Mouse (Mus musculus) midbrain, embryonic 16.5 days (tissue): ENCODE measurements at regions not wholly inside any gene's neighbourhood (a gene's known extent, or its start where the extent isn't known, plus 50 kb on each side); places are given as distances from the start of the nearest gene placed in this dataset.

Experiments used
- ATAC-seq: fragments of 200-750 bp; cut with Nextera tagmentation; 2 replicates; pipeline ENCODE4 v1.8.0; 2017; ENCODE audit warnings: moderate TSS enrichment
- H3K27ac ChIP-seq: fragments of 300-500 bp; sonication (generic); 2 replicates; pipeline ENCODE4 v1.5.1; 2014; ENCODE audit warnings: mild to moderate bottlenecking, low read length, mixed read lengths
- H3K27me3 ChIP-seq: fragments of 300-500 bp; sonication (generic); 2 replicates; pipeline ENCODE4 v1.6.1; 2014; ENCODE audit warnings: low read depth, low read length, mixed read lengths; ENCODE audit not compliant: control insufficient read depth, insufficient read depth
- H3K36me3 ChIP-seq: fragments of 300-500 bp; sonication (generic); 2 replicates; pipeline ENCODE4 v1.6.1; 2014; ENCODE audit warnings: mild to moderate bottlenecking, low read length, moderate library complexity, mixed read lengths; ENCODE audit not compliant: control insufficient read depth, insufficient read depth
- H3K4me1 ChIP-seq: fragments of 300-500 bp; sonication (generic); 2 replicates; pipeline ENCODE4 v1.6.1; 2014; ENCODE audit warnings: mild to moderate bottlenecking, low read length, mixed read lengths; ENCODE audit not compliant: control insufficient read depth, insufficient read depth
- H3K4me2 ChIP-seq: fragments of 300-500 bp; sonication (generic); 2 replicates; pipeline ENCODE4 v1.6.1; 2014; ENCODE audit warnings: mild to moderate bottlenecking, low read length, mixed read lengths
- H3K4me3 ChIP-seq: fragments of 300-500 bp; sonication (generic); 2 replicates; pipeline ENCODE4 v1.5.1; 2014; ENCODE audit warnings: low read depth, mild to moderate bottlenecking, low read length, moderate library complexity, mixed read lengths
- H3K9ac ChIP-seq: fragments of 300-500 bp; sonication (generic); 2 replicates; pipeline ENCODE4 v1.6.1; 2014; ENCODE audit warnings: low read depth, low read length, mixed read lengths
- H3K9me3 ChIP-seq: fragments of 300-500 bp; sonication (generic); replicated peaks from 2 replicates; pipeline ENCODE4 v1.6.1; 2014; ENCODE audit warnings: mild to moderate bottlenecking, low read length, mixed read lengths; ENCODE audit not compliant: control insufficient read depth, poor library complexity, severe bottlenecking
- WGBS: fragments of 180-500 bp; shearing (Covaris S2); extraction: QIAGEN DNeasy Blood & Tissue Kit; methylation state at CpG from one replicate; pipeline ENCODE4 v1.1.7; 2014; 5-methylcytosine and 5-hydroxymethylcytosine counted together

DNA sequence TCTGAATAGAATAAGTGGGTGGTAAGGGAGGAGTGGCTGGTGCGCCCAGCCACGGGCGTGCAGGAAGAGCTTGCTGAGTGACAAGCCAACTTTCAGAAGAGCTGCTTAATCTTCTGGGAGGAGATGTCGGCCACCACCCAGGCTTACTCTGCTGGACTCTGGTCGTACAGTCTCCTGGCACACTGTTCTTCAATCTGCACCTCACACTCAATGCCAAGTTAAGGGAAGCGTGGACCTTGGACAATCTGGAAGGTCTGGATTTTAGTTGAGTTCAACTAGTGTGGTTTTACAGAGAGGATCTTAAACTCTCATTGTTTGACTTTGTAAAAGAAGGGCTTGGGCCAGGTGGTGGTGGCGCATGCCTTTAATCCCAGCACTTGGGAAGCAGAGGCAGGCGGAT lies 138.1 kb upstream of the Stmnd1 start:
- 67% methylated on average over 8 of the region's 8 CpGs for WGBS
- no peak overlapping the region for H3K4me2 ChIP-seq

GRCm38 (mm10) chr13:46129236-46129855 lies 144.2 kb upstream of the Stmnd1 start:
- no peak overlapping the region for H3K9ac ChIP-seq
- no peaks in the 10 kb centered on the region for H3K36me3 ChIP-seq
- no peaks in the 10 kb centered on the region for H3K9me3 ChIP-seq
- H3K4me2 ChIP-seq, result no peak overlapping the region
- ATAC-seq, result no peak
- H3K27me3 ChIP-seq, result no peaks in the 10 kb centered on the region
- WGBS, result 93% methylated on average over 9 of the region's 9 CpGs
- no peaks in the 10 kb centered on the region for H3K4me1 ChIP-seq
- no peak overlapping the region for H3K27ac ChIP-seq
- H3K4me3 ChIP-seq, result no peak overlapping the region

More for the DNA sequence above, 138.1 kb upstream of the Stmnd1 start:
- no peak overlapping the region for H3K4me3 ChIP-seq
- no peaks in the 10 kb centered on the region for H3K4me1 ChIP-seq
- no peaks in the 10 kb centered on the region for H3K9me3 ChIP-seq
- H3K27me3 ChIP-seq, result no peaks in the 10 kb centered on the region
- no peak overlapping the region for H3K27ac ChIP-seq
- H3K36me3 ChIP-seq, result no peaks in the 10 kb centered on the region
- no peak for ATAC-seq
- H3K9ac ChIP-seq, result no peak overlapping the region

DNA sequence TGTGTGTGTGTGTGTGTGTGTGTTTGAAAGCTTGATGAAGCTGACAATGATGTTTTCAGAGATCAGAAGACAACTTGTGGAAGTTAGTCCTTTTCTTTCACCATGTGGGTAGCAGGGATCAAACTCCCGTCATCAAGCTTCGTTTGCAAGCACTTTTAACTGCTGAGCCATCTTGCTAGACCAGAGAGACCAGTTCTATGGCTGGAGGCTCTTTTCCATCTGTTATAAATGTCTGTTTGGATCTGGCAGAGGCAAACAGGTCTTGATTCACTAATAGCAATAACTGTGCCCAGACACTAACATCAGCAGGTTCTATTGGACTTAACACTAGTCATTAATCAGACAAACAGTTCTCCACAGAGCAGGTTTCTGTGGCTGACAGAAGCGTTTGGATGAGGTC lies 150.1 kb upstream of the Stmnd1 start:
- Histone ChIP-seq H3K36me3 (no peaks in the 10 kb centered on the region), H3K9me3 (no peaks in the 10 kb centered on the region), H3K9ac (no peak overlapping the region), H3K4me3 (no peak overlapping the region), H3K4me1 (no peaks in the 10 kb centered on the region), H3K27me3 (no peaks in the 10 kb centered on the region), H3K4me2 (no peak overlapping the region), H3K27ac (no peak overlapping the region)
- ATAC-seq, result no peak
- 84% methylated on average over 3 of the region's 3 CpGs for WGBS

GRCm38 (mm10) chr13:46116576-46116975 lies 151.8 kb upstream of the Atxn1 start:
- Histone ChIP-seq H3K4me3 (no peak overlapping the region), H3K36me3 (no peaks in the 10 kb centered on the region), H3K27me3 (no peaks in the 10 kb centered on the region), H3K4me2 (no peak overlapping the region), H3K27ac (no peak overlapping the region), H3K9me3 (no peaks in the 10 kb centered on the region), H3K9ac (no peak overlapping the region), H3K4me1 (no peaks in the 10 kb centered on the region)
- WGBS, result 92% methylated on average over 4 of the region's 4 CpGs
- ATAC-seq, result no peak

GRCm38 (mm10) chr13:46104971-46105370 lies 140.2 kb upstream of the Atxn1 start:
- H3K4me2 ChIP-seq, result no peak overlapping the region
- H3K36me3 ChIP-seq, result no peaks in the 10 kb centered on the region
- WGBS, result 33% methylated on average over 6 of the region's 6 CpGs
- no peak overlapping the region for H3K4me3 ChIP-seq
- no peak overlapping the region for H3K9ac ChIP-seq
- H3K4me1 ChIP-seq, result no peaks in the 10 kb centered on the region
- no peaks in the 10 kb centered on the region for H3K27me3 ChIP-seq
- no peak overlapping the region for H3K27ac ChIP-seq
- ATAC-seq, result no peak
- no peaks in the 10 kb centered on the region for H3K9me3 ChIP-seq

GRCm38 (mm10) chr13:46098621-46099020 lies 133.8 kb upstream of the Atxn1 start:
- H3K4me2 ChIP-seq, result no peak overlapping the region
- WGBS, result 82% methylated on average over 7 of the region's 7 CpGs
- H3K9ac ChIP-seq, result no peak overlapping the region
- no peaks in the 10 kb centered on the region for H3K36me3 ChIP-seq
- no peak overlapping the region for H3K27ac ChIP-seq
- H3K4me1 ChIP-seq, result no peaks in the 10 kb centered on the region; the same call in 1 of the 2 replicates
- no peak overlapping the region for H3K4me3 ChIP-seq
- H3K9me3 ChIP-seq, result no peaks in the 10 kb centered on the region
- ATAC-seq, result no peak
- H3K27me3 ChIP-seq, result no peaks in the 10 kb centered on the region

DNA sequence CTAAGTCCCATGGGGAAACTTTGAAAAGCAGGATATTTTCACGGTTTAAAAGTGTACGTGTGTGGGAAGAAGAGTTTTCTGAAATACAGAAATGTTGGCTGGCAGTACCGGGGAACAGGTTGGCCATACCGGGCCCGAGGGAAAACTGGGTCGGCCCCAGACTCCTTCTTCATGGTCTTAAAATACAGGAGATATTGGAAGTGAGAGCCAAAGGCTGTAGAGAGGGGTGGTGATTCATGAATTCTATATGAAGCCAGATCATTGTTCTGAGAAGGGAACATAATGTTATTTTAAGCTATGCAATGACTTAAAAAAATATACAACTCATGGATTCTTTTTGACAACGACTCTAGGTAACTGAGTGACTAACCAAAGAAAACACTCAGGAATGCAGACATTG lies 133.3 kb upstream of the Atxn1 start:
- Histone ChIP-seq H3K9ac (no peak overlapping the region), H3K27me3 (no peaks in the 10 kb centered on the region), H3K36me3 (no peaks in the 10 kb centered on the region), H3K9me3 (no peaks in the 10 kb centered on the region), H3K4me1 (no peaks in the 10 kb centered on the region; the same call in 1 of the 2 replicates), H3K27ac (no peak overlapping the region), H3K4me2 (no peak overlapping the region), H3K4me3 (no peak overlapping the region)
- ATAC-seq, result no peak
- 74% methylated on average over 7 of the region's 7 CpGs for WGBS

DNA sequence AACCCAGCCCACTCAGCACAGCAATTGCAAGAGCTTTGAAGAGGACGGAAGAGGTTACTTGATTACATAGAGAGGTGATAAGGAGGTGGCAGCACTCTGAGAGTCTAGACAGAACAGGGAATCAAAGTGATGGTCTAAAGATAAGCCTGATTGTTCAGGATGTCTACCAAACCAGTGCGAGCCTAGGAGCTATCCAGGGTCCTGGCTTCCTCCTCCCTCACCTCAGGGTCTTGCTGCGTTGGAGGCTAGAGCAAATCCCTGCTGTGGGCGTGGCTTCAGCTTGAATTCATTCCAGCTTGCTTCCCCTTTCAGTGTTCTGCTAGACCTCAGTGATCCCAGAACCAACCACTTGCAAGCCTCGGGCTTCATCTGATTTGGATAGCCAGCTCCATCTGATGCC lies 132.2 kb upstream of the Atxn1 start:
- no peak for ATAC-seq
- no peak overlapping the region for H3K4me2 ChIP-seq
- no peaks in the 10 kb centered on the region for H3K27me3 ChIP-seq
- no peaks in the 10 kb centered on the region for H3K9me3 ChIP-seq
- H3K9ac ChIP-seq, result no peak overlapping the region
- H3K27ac ChIP-seq, result no peak overlapping the region
- H3K4me3 ChIP-seq, result no peak overlapping the region
- no peaks in the 10 kb centered on the region; the same call in 1 of the 2 replicates for H3K4me1 ChIP-seq
- no peaks in the 10 kb centered on the region for H3K36me3 ChIP-seq
- 8% methylated on average over 5 of the region's 5 CpGs for WGBS

DNA sequence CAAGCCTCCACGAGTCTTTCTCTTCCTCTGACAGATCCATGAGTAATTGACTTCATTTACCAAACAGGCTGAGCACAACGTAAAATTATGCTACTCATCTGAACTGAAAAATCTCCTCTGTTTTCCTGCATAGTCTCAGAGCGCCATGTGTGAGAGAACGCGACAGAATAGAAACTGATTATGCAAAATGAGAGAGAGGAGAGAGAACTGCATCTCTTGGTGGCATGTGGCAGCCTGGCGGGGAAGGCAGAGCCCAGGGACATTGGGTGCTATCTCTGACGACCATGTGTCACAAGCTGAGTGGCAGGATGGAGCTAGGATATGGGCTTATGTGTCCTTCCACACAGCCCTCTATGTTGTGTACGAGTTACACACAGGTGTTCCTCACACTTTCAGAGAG lies 131.6 kb upstream of the Atxn1 start:
- Histone ChIP-seq H3K9ac (no peak overlapping the region), H3K27ac (no peak overlapping the region)

More for the DNA sequence above, 131.6 kb upstream of the Atxn1 start:
- Histone ChIP-seq H3K27me3 (no peaks in the 10 kb centered on the region), H3K9me3 (no peaks in the 10 kb centered on the region), H3K4me1 (no peaks in the 10 kb centered on the region; the same call in 1 of the 2 replicates), H3K4me2 (no peak overlapping the region), H3K36me3 (no peaks in the 10 kb centered on the region), H3K4me3 (no peak overlapping the region)
- 63% methylated on average over 8 of the region's 8 CpGs for WGBS
- no peak for ATAC-seq
